Comparison of ENCODE assay signal across 29 mouse cellular contexts in genomic region chr5:117458899-117459298, GRCm38 (mm10). TPM values are rescaled to one million over a fixed set of nuclear protein-coding genes. Genes with fewer than 3 reads are reported as not detected.
DNase-seq lines count a peak whose midpoint lies in the region; ATAC-seq lines count a peak whose summit lies in the region.
"Had no signal": no experiment of that assay in that cellular context is flagged by ENCODE, and none has a peak within 500 bp of the region (broad histone marks: within the 10 kb centered on the region; RNA-seq: fewer than 3 reads in every experiment).

No protein-coding gene starts in this region.

- DNase-seq in retina, postnatal 1 day = peak; percentile 19
- no peak for DNase-seq in retina, embryonic 14.5 days (ENCODE audit: low spot score)
- DNase-seq in layer of hippocampus, postnatal 10 days (ENCODE audit: low spot score in 2 of 2) = no peak
- DNase-seq in adrenal gland, postnatal 25 days = no peak
- DNase-seq: adrenal gland, adult 8-10 months; adrenal gland, postnatal 36 days; B cell, adult 2 months; cerebellum, adult 11 months; cerebellum, adult 2 months; cerebellum, adult 9-11 months; cerebellum, postnatal 25 days; gastrocnemius, postnatal 14 days; heart, adult 11 months; heart, postnatal 10 days; heart, postnatal 36 days had no signal

- no peak overlapping the region for H3K4me3 ChIP-seq in liver, embryonic 12.5 days
- no peak overlapping the region for H3K4me3 ChIP-seq in liver, embryonic 15.5 days (replicated peaks)
- H3K4me3 ChIP-seq: embryonic facial prominence, embryonic 12.5 days; embryonic facial prominence, embryonic 15.5 days; forebrain, embryonic 12.5 days; forebrain, embryonic 15.5 days; heart, embryonic 12.5 days; heart, embryonic 15.5 days; hindbrain, embryonic 10.5 days; hindbrain, embryonic 13.5 days had no signal

- H3K9ac ChIP-seq in liver, embryonic 12.5 days = no peak overlapping the region
- no peak overlapping the region for H3K9ac ChIP-seq in liver, embryonic 15.5 days
- H3K9ac ChIP-seq: embryonic facial prominence, embryonic 12.5 days; embryonic facial prominence, embryonic 15.5 days; forebrain, embryonic 12.5 days; forebrain, embryonic 15.5 days; heart, embryonic 12.5 days; heart, embryonic 15.5 days; hindbrain, embryonic 13.5 days had no signal

- H3K4me1 ChIP-seq in liver, embryonic 12.5 days = peaks cover 21% of the 10 kb centered on the region
- H3K4me1 ChIP-seq in liver, embryonic 15.5 days (replicated peaks) = peaks cover 22% of the 10 kb centered on the region
- H3K4me1 ChIP-seq: embryonic facial prominence, embryonic 12.5 days; embryonic facial prominence, embryonic 15.5 days; forebrain, embryonic 12.5 days; forebrain, embryonic 15.5 days had no signal

- WGBS in liver, embryonic 12.5 days (ENCODE audit: insufficient replicate concordance) = 26% methylated on average over 9 of the region's 9 CpGs
- WGBS in liver, embryonic 15.5 days (ENCODE audit: insufficient replicate concordance) = 27% methylated on average over 9 of the region's 9 CpGs

- H3K27me3 ChIP-seq in liver, embryonic 12.5 days (replicated peaks) = peaks cover 5% of the 10 kb centered on the region; the same call in 1 of the 2 replicates
- H3K27me3 ChIP-seq in liver, embryonic 15.5 days = no peaks in the 10 kb centered on the region
- H3K27me3 ChIP-seq: embryonic facial prominence, embryonic 12.5 days; embryonic facial prominence, embryonic 15.5 days; forebrain, embryonic 12.5 days; forebrain, embryonic 15.5 days; heart, embryonic 12.5 days; heart, embryonic 15.5 days; hindbrain, embryonic 13.5 days had no signal

- peak; percentile 78 for ATAC-seq in liver, embryonic 12.5 days
- ATAC-seq in liver, embryonic 15.5 days (ENCODE audit: insufficient read depth) = peak; percentile 73
- ATAC-seq in megakaryocyte-erythroid progenitor cell, adult 5-6 weeks (replicated peaks; ENCODE audit: low FRiP score, low TSS enrichment, poor library complexity, severe bottlenecking) = peak; percentile 74
- no peak for ATAC-seq in CD4-positive, CD25-positive, alpha-beta regulatory T cell, adult 4 months
- ATAC-seq: activated CD4-positive, CD25-positive, alpha-beta regulatory T cell, adult 4 months; forebrain, embryonic 15.5 days; hindbrain, embryonic 16.5 days had no signal

- 0 out of 2 replicates have a peak, but pooled peaks cover 3% of the 10 kb centered on the region for H3K9me3 ChIP-seq in liver, embryonic 12.5 days (replicated peaks)
- H3K9me3 ChIP-seq in liver, embryonic 15.5 days (replicated peaks) = no peaks in the 10 kb centered on the region
- H3K9me3 ChIP-seq: embryonic facial prominence, embryonic 12.5 days; embryonic facial prominence, embryonic 15.5 days; forebrain, embryonic 15.5 days; heart, embryonic 15.5 days; hindbrain, embryonic 13.5 days had no signal

- no peak overlapping the region for H3K4me2 ChIP-seq in liver, embryonic 12.5 days
- no peak overlapping the region for H3K4me2 ChIP-seq in liver, embryonic 15.5 days
- H3K4me2 ChIP-seq: embryonic facial prominence, embryonic 12.5 days; embryonic facial prominence, embryonic 15.5 days; forebrain, embryonic 12.5 days; forebrain, embryonic 15.5 days; heart, embryonic 12.5 days; heart, embryonic 15.5 days; hindbrain, embryonic 13.5 days had no signal

- H3K27ac ChIP-seq in liver, embryonic 12.5 days = no peak overlapping the region
- H3K27ac ChIP-seq in liver, embryonic 15.5 days (replicated peaks) = no peak overlapping the region
- H3K27ac ChIP-seq: embryonic facial prominence, embryonic 12.5 days; embryonic facial prominence, embryonic 15.5 days; forebrain, embryonic 12.5 days; forebrain, embryonic 15.5 days; heart, embryonic 15.5 days; hindbrain, embryonic 13.5 days had no signal

- no peaks in the 10 kb centered on the region for H3K36me3 ChIP-seq in liver, embryonic 12.5 days
- H3K36me3 ChIP-seq in liver, embryonic 15.5 days (replicated peaks) = no peaks in the 10 kb centered on the region
- H3K36me3 ChIP-seq: embryonic facial prominence, embryonic 12.5 days; embryonic facial prominence, embryonic 15.5 days; forebrain, embryonic 12.5 days; forebrain, embryonic 15.5 days; heart, embryonic 12.5 days; heart, embryonic 15.5 days; hindbrain, embryonic 10.5 days; hindbrain, embryonic 13.5 days had no signal

RNA-seq across cellular contexts. Expression of gene Ksr2, which starts 45.1 kb away (rescaled TPM):
- 0.02 TPM in 1 of 2 replicates, not detected in the other for polyA plus RNA-seq in liver, embryonic 12.5 days (2016; fragmentation: Nextera tagmentation; extraction: Ambion mirVana)
- 0.10 and 0.16 TPM in 2 replicates for polyA plus RNA-seq in liver, embryonic 15.5 days (2015; fragmentation: Nextera tagmentation; extraction: Ambion mirVana)
- total RNA-seq in megakaryocyte-erythroid progenitor cell, adult 5-6 weeks (2014; fragmentation: Nextera tagmentation) = 0.25 TPM in 1 of 2 replicates, not detected in the other
- not detected in 2 replicates for total RNA-seq in megakaryocyte-erythroid progenitor cell, adult 5-6 weeks (2017)
- total RNA-seq in layer of hippocampus, postnatal 10 days (2021) = 10 to 100 TPM; 33.1 to 34.6 TPM
- 4.7 and 6.2 TPM in 2 replicates for total RNA-seq in adrenal gland, postnatal 25 days (2021)
- polyA plus RNA-seq in CD4-positive, CD25-positive, alpha-beta regulatory T cell, adult 4 months (2017; shearing (Covaris generic)) = under 1 TPM; 0.79 to 0.99 TPM
